Mouse (Mus musculus) myocyte (in vitro differentiated cells): ENCODE measurements around the gene Triap1. TPM values are rescaled to one million over a fixed set of nuclear protein-coding genes. Genes with fewer than 3 reads are reported as not detected.

ENCODE experiments used
- H3K27me3 ChIP-seq: one replicate; pipeline ENCODE4 v1.6.1; 2011; ENCODE audit not compliant: control insufficient read depth, insufficient read depth, insufficient read length
- H3K36me3 ChIP-seq: one replicate; pipeline ENCODE4 v1.6.1; 2011; ENCODE audit not compliant: control insufficient read depth, insufficient read depth
- H3K4me2 ChIP-seq: one replicate; pipeline ENCODE4 v1.6.1; 2011; ENCODE audit warnings: low read depth, control low read depth
- H3K4me3 ChIP-seq: one replicate; pipeline ENCODE4 v1.5.1; 2011; ENCODE audit warnings: mild to moderate bottlenecking, control low read depth, moderate library complexity
- H3K79me2 ChIP-seq: one replicate; pipeline ENCODE4 v1.6.1; 2011; ENCODE audit not compliant: control insufficient read depth, insufficient read depth
- H3ac ChIP-seq: one replicate; pipeline ENCODE4 v1.6.1; 2011; ENCODE audit not compliant: control insufficient read depth, insufficient read length
- CEBPB ChIP-seq: IDR thresholded peaks from 2 replicates; pipeline ENCODE4 v1.6.1; 2011; ENCODE audit warnings: mild to moderate bottlenecking, moderate library complexity; ENCODE audit not compliant: poor library complexity, insufficient read depth, severe bottlenecking
- E2F4 ChIP-seq: IDR thresholded peaks from one replicate; pipeline ENCODE4 v1.6.1; 2011; ENCODE audit warnings: mild to moderate bottlenecking, control low read depth, moderate library complexity; ENCODE audit not compliant: insufficient read depth
- MAX ChIP-seq: IDR thresholded peaks from one replicate; pipeline ENCODE4 v1.6.1; 2011; ENCODE audit warnings: low read depth, mild to moderate bottlenecking, control low read depth
- MYOD1 ChIP-seq, 3 experiments: IDR thresholded peaks; one replicate each; pipeline ENCODE4 v1.6.1; 2011; ENCODE audit warnings: control low read depth in 2 of 3, low read depth in 2 of 3, mild to moderate bottlenecking in 2 of 3, moderate library complexity in 1 of 3; ENCODE audit not compliant: insufficient read length in 2 of 3, control insufficient read depth in 1 of 3
- MYOG ChIP-seq, 3 experiments: IDR thresholded peaks; one replicate each; pipeline ENCODE4 v1.6.1; 2011; ENCODE audit warnings: control low read depth in 2 of 3, low read depth in 2 of 3, mild to moderate bottlenecking in 2 of 3; ENCODE audit not compliant: insufficient read length in 2 of 3, control insufficient read depth in 1 of 3, insufficient read depth in 1 of 3
- POLR2A ChIP-seq: IDR thresholded peaks from one replicate; pipeline ENCODE4 v1.6.1; 2011; ENCODE audit warnings: low read depth, mild to moderate bottlenecking, control low read depth, moderate library complexity; ENCODE audit not compliant: insufficient read length
- POLR2AphosphoS2 ChIP-seq: IDR thresholded peaks from one replicate; pipeline ENCODE4 v1.6.1; 2011; ENCODE audit warnings: low read depth, control low read depth; ENCODE audit not compliant: insufficient read length
- REST ChIP-seq: IDR thresholded peaks from one replicate; pipeline ENCODE4 v1.6.1; 2011; ENCODE audit warnings: mild to moderate bottlenecking, control low read depth, moderate library complexity; ENCODE audit not compliant: insufficient read depth, insufficient read length
- SRF ChIP-seq: IDR thresholded peaks from one replicate; pipeline ENCODE4 v1.6.1; 2011; ENCODE audit warnings: low read depth; ENCODE audit not compliant: control insufficient read depth, insufficient read length
- TCF12 ChIP-seq: IDR thresholded peaks from one replicate; pipeline ENCODE4 v1.6.1; 2011; ENCODE audit warnings: mild to moderate bottlenecking, control low read depth; ENCODE audit not compliant: poor library complexity, insufficient read depth, severe bottlenecking
- TCF3 ChIP-seq: IDR thresholded peaks from one replicate; pipeline ENCODE4 v1.6.1; 2011; ENCODE audit warnings: low read depth, control low read depth; ENCODE audit not compliant: insufficient read length
- USF1 ChIP-seq: IDR thresholded peaks from one replicate; pipeline ENCODE4 v1.6.1; 2011; ENCODE audit warnings: low read depth, mild to moderate bottlenecking, control low read depth, moderate library complexity
- polyA plus RNA-seq: library from polyadenylated mRNA; unstranded; fragments of >200 nt; fragmentation: generic; extraction: Trizol; gene quantifications from one replicate; pipeline ENCODE4 v1.2.1, GENCODE M21; 2012; ENCODE audit warnings: missing spikeins

Gene Triap1
- polyA plus RNA-seq, 1 experiment: 35.2 TPM

DNA sequence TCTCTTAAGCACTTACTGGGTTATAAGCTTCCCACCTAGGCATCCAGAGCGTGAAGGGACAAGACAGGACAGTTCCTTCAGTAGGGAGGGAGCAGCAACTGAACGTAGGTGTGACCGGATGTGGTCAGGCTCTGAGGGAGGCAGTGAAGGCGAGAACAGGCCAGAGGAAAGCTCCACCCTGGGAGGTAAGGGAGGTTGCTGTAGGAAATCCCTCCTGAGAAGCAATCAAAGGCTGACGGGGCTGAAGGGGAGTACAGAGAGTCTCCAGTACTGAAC, 27.4 kb upstream of the Triap1 start:
- Histone ChIP-seq H3K4me3 (no peak overlapping the region), H3K27me3 (peaks cover 11% of the 10 kb centered on the region), H3K36me3 (no peaks in the 10 kb centered on the region), H3K4me2 (no peak overlapping the region), H3K79me2 (no peaks in the 10 kb centered on the region), H3ac (no peak overlapping the region)
- no peak for TF ChIP-seq E2F4
- TF ChIP-seq MAX: no peak
- TF ChIP-seq SRF: no peak
- TF ChIP-seq MYOG (IDR thresholded peaks at IDR 0.05; ENCODE audit: control insufficient read depth in 1 of 3, insufficient read depth in 1 of 3, insufficient read length in 2 of 3, low read depth in 2 of 3): no peak
- TF ChIP-seq TCF12: no peak
- TF ChIP-seq REST: no peak
- no peak for TF ChIP-seq USF1
- TF ChIP-seq TCF3: no peak
- no peak for TF ChIP-seq MYOD1 (IDR thresholded peaks at IDR 0.05; ENCODE audit: control insufficient read depth in 1 of 3, insufficient read length in 2 of 3, low read depth in 2 of 3)
- TF ChIP-seq CEBPB: no peak
- TF ChIP-seq POLR2A: no peak

- H3ac ChIP-seq: no peak overlapping the region
- H3K4me3 ChIP-seq: no peak overlapping the region
- H3K4me2 ChIP-seq: peak overlapping the region; percentile 65
- no peaks in the 10 kb centered on the region for H3K36me3 ChIP-seq
- H3K27me3 ChIP-seq: no peaks in the 10 kb centered on the region
- no peaks in the 10 kb centered on the region for H3K79me2 ChIP-seq
- TF ChIP-seq MYOD1 (IDR thresholded peaks at IDR 0.05; ENCODE audit: control insufficient read depth in 1 of 3, insufficient read length in 2 of 3, low read depth in 2 of 3): no peak
- TF ChIP-seq MAX: no peak
Measured at GRCm38 (mm10) chr5:115316968-115317644, 23.9 kb upstream of the Triap1 start.

- peak in 1 of 3 experiments; percentile 38 for TF ChIP-seq MYOD1 (IDR thresholded peaks at IDR 0.05; ENCODE audit: control insufficient read depth in 1 of 3, insufficient read length in 2 of 3, low read depth in 2 of 3)
- no peak for TF ChIP-seq USF1
- TF ChIP-seq E2F4: no peak
- TF ChIP-seq MYOG (IDR thresholded peaks at IDR 0.05; ENCODE audit: control insufficient read depth in 1 of 3, insufficient read depth in 1 of 3, insufficient read length in 2 of 3, low read depth in 2 of 3): peak in 1 of 3 experiments; percentile 36
- TF ChIP-seq TCF12: no peak
- Histone ChIP-seq H3K4me3 (no peak overlapping the region), H3K4me2 (peak overlapping the region; percentile 65), H3K79me2 (no peaks in the 10 kb centered on the region), H3ac (no peak overlapping the region), H3K27me3 (no peaks in the 10 kb centered on the region), H3K36me3 (no peaks in the 10 kb centered on the region)
Measured at GRCm38 (mm10) chr5:115317645-115318328, 23.2 kb upstream of the Triap1 start.

GRCm38 (mm10) chr5:115319004-115319940, 21.8 kb upstream of the Triap1 start:
- no peaks in the 10 kb centered on the region for H3K27me3 ChIP-seq
- peak overlapping the region; percentile 91 for H3K4me2 ChIP-seq
- TF ChIP-seq POLR2A (peak; percentile 55), CEBPB (no peak), REST (no peak), POLR2AphosphoS2 (peak; percentile 61), TCF3 (no peak), MYOG (IDR thresholded peaks at IDR 0.05; ENCODE audit: control insufficient read depth in 1 of 3, insufficient read depth in 1 of 3, insufficient read length in 2 of 3, low read depth in 2 of 3) (peak in 1 of 3 experiments; percentile 62), MYOD1 (IDR thresholded peaks at IDR 0.05; ENCODE audit: control insufficient read depth in 1 of 3, insufficient read length in 2 of 3, low read depth in 2 of 3) (peak in 2 of 3 experiments; percentile 5 to 29), E2F4 (no peak)
- H3ac ChIP-seq: no peak overlapping the region
- no peaks in the 10 kb centered on the region for H3K79me2 ChIP-seq
- H3K36me3 ChIP-seq: no peaks in the 10 kb centered on the region
- peak overlapping the region; percentile 23 for H3K4me3 ChIP-seq
